Mouse (Mus musculus): ENCODE results near the gene Pkp3. TPM values are rescaled to one million over a fixed set of nuclear protein-coding genes. Genes with fewer than 3 reads are reported as not detected.

Pkp3 gene
- not detected for polyA plus RNA-seq (2014; fragmentation: Illumina TruSeq; extraction: RNeasy Lipid Tissue Mini Kit (QIAGEN cat#74804); ENCODE audit: low read depth, low replicate concordance)

GRCm38 (mm10) chr7:141077841-141078240 lies at the start of gene Pkp3:
Gene Pkp3 (plus strand): TSS chr7:141078218.

GRCm38 (mm10) chr7:141028831-141029230 lies 49.2 kb upstream of the Pkp3 start, which contains the start of gene Gm17387:
Gene Gm17387 (plus strand): TSS chr7:141029131.

GRCm38 (mm10) chr7:141060426-141061242 lies 17.4 kb upstream of the Pkp3 start, which contains the start of gene B4galnt4:
Gene B4galnt4 (plus strand): TSS chr7:141061104.

GRCm38 (mm10) chr7:141099911-141100691 lies 22.1 kb downstream of the Pkp3 start, which contains the start of gene Sigirr:
Gene Sigirr (minus strand): TSS chr7:141100572.

GRCm38 (mm10) chr7:141117636-141118035 lies 39.6 kb downstream of the Pkp3 start, which contains the start of gene Ano9:
Gene Ano9 (minus strand): TSS chr7:141117806.

GRCm38 (mm10) chr7:141122245-141122644 lies 44.2 kb downstream of the Pkp3 start, which contains the start of gene Ptdss2:
Gene Ptdss2 (plus strand): TSS chr7:141122382.

Other genes starting within 250 kb of the Pkp3 start
- not detected for gene Urah, start 243.2 kb upstream of the Pkp3 start, polyA plus RNA-seq (2014; fragmentation: Illumina TruSeq; extraction: RNeasy Lipid Tissue Mini Kit (QIAGEN cat#74804); ENCODE audit: low read depth, low replicate concordance)
- gene Scgb1c1, start 232.7 kb upstream of the Pkp3 start, polyA plus RNA-seq (2014; fragmentation: Illumina TruSeq; extraction: RNeasy Lipid Tissue Mini Kit (QIAGEN cat#74804); ENCODE audit: low read depth, low replicate concordance) = not detected
- not detected for gene Odf3, start 230.4 kb upstream of the Pkp3 start, polyA plus RNA-seq (2014; fragmentation: Illumina TruSeq; extraction: RNeasy Lipid Tissue Mini Kit (QIAGEN cat#74804); ENCODE audit: low read depth, low replicate concordance)
- not detected for gene Gm45785, start 221.9 kb upstream of the Pkp3 start, polyA plus RNA-seq (2014; fragmentation: Illumina TruSeq; extraction: RNeasy Lipid Tissue Mini Kit (QIAGEN cat#74804); ENCODE audit: low read depth, low replicate concordance)
- 6.5 TPM for gene Ric8a, start 221.3 kb upstream of the Pkp3 start, polyA plus RNA-seq (2014; fragmentation: Illumina TruSeq; extraction: RNeasy Lipid Tissue Mini Kit (QIAGEN cat#74804); ENCODE audit: low read depth, low replicate concordance)
- gene Bet1l, start 220.6 kb upstream of the Pkp3 start, polyA plus RNA-seq (2014; fragmentation: Illumina TruSeq; extraction: RNeasy Lipid Tissue Mini Kit (QIAGEN cat#74804); ENCODE audit: low read depth, low replicate concordance) = 2.8 TPM
- 154 TPM for gene Psmd13, start 196.2 kb upstream of the Pkp3 start, polyA plus RNA-seq (2014; fragmentation: Illumina TruSeq; extraction: RNeasy Lipid Tissue Mini Kit (QIAGEN cat#74804); ENCODE audit: low read depth, low replicate concordance)
- 2.4 TPM for gene Sirt3, start 195.9 kb upstream of the Pkp3 start, polyA plus RNA-seq (2014; fragmentation: Illumina TruSeq; extraction: RNeasy Lipid Tissue Mini Kit (QIAGEN cat#74804); ENCODE audit: low read depth, low replicate concordance)
- 4.0 TPM for gene Cox8b, start 177.8 kb upstream of the Pkp3 start, polyA plus RNA-seq (2014; fragmentation: Illumina TruSeq; extraction: RNeasy Lipid Tissue Mini Kit (QIAGEN cat#74804); ENCODE audit: low read depth, low replicate concordance)
- 0.35 TPM for gene Nlrp6, start 157.3 kb upstream of the Pkp3 start, polyA plus RNA-seq (2014; fragmentation: Illumina TruSeq; extraction: RNeasy Lipid Tissue Mini Kit (QIAGEN cat#74804); ENCODE audit: low read depth, low replicate concordance)
- 2.7 TPM for gene Pgghg, start 136.8 kb upstream of the Pkp3 start, polyA plus RNA-seq (2014; fragmentation: Illumina TruSeq; extraction: RNeasy Lipid Tissue Mini Kit (QIAGEN cat#74804); ENCODE audit: low read depth, low replicate concordance)
- gene Ifitm5, start 127.9 kb upstream of the Pkp3 start, polyA plus RNA-seq (2014; fragmentation: Illumina TruSeq; extraction: RNeasy Lipid Tissue Mini Kit (QIAGEN cat#74804); ENCODE audit: low read depth, low replicate concordance) = not detected
- not detected for gene Gm45717, start 122.3 kb upstream of the Pkp3 start, polyA plus RNA-seq (2014; fragmentation: Illumina TruSeq; extraction: RNeasy Lipid Tissue Mini Kit (QIAGEN cat#74804); ENCODE audit: low read depth, low replicate concordance)
- gene Ifitm2, start 122.2 kb upstream of the Pkp3 start, polyA plus RNA-seq (2014; fragmentation: Illumina TruSeq; extraction: RNeasy Lipid Tissue Mini Kit (QIAGEN cat#74804); ENCODE audit: low read depth, low replicate concordance) = 160 TPM
- gene Ifitm1, start 111.0 kb upstream of the Pkp3 start, polyA plus RNA-seq (2014; fragmentation: Illumina TruSeq; extraction: RNeasy Lipid Tissue Mini Kit (QIAGEN cat#74804); ENCODE audit: low read depth, low replicate concordance) = 1.6 TPM
- gene Ifitm3, start 67.4 kb upstream of the Pkp3 start, polyA plus RNA-seq (2014; fragmentation: Illumina TruSeq; extraction: RNeasy Lipid Tissue Mini Kit (QIAGEN cat#74804); ENCODE audit: low read depth, low replicate concordance) = 14.5 TPM
- not detected for gene Ifitm6, start 60.3 kb upstream of the Pkp3 start, polyA plus RNA-seq (2014; fragmentation: Illumina TruSeq; extraction: RNeasy Lipid Tissue Mini Kit (QIAGEN cat#74804); ENCODE audit: low read depth, low replicate concordance)
- not detected for gene Gm17387, start 49.1 kb upstream of the Pkp3 start, polyA plus RNA-seq (2014; fragmentation: Illumina TruSeq; extraction: RNeasy Lipid Tissue Mini Kit (QIAGEN cat#74804); ENCODE audit: low read depth, low replicate concordance)
- gene B4galnt4, start 17.1 kb upstream of the Pkp3 start, polyA plus RNA-seq (2014; fragmentation: Illumina TruSeq; extraction: RNeasy Lipid Tissue Mini Kit (QIAGEN cat#74804); ENCODE audit: low read depth, low replicate concordance) = not detected
- gene Sigirr, start 22.4 kb downstream of the Pkp3 start, polyA plus RNA-seq (2014; fragmentation: Illumina TruSeq; extraction: RNeasy Lipid Tissue Mini Kit (QIAGEN cat#74804); ENCODE audit: low read depth, low replicate concordance) = not detected
- not detected for gene Ano9, start 39.6 kb downstream of the Pkp3 start, polyA plus RNA-seq (2014; fragmentation: Illumina TruSeq; extraction: RNeasy Lipid Tissue Mini Kit (QIAGEN cat#74804); ENCODE audit: low read depth, low replicate concordance)
- gene Ptdss2, start 44.2 kb downstream of the Pkp3 start, polyA plus RNA-seq (2014; fragmentation: Illumina TruSeq; extraction: RNeasy Lipid Tissue Mini Kit (QIAGEN cat#74804); ENCODE audit: low read depth, low replicate concordance) = 20.6 TPM
- 5.4 TPM for gene Rnh1, start 94.6 kb downstream of the Pkp3 start, polyA plus RNA-seq (2014; fragmentation: Illumina TruSeq; extraction: RNeasy Lipid Tissue Mini Kit (QIAGEN cat#74804); ENCODE audit: low read depth, low replicate concordance)
- 8.7 TPM for gene Hras, start 115.8 kb downstream of the Pkp3 start, polyA plus RNA-seq (2014; fragmentation: Illumina TruSeq; extraction: RNeasy Lipid Tissue Mini Kit (QIAGEN cat#74804); ENCODE audit: low read depth, low replicate concordance)
- 0.58 TPM for gene Lrrc56, start 115.9 kb downstream of the Pkp3 start, polyA plus RNA-seq (2014; fragmentation: Illumina TruSeq; extraction: RNeasy Lipid Tissue Mini Kit (QIAGEN cat#74804); ENCODE audit: low read depth, low replicate concordance)
- not detected for gene Lmntd2, start 135.9 kb downstream of the Pkp3 start, polyA plus RNA-seq (2014; fragmentation: Illumina TruSeq; extraction: RNeasy Lipid Tissue Mini Kit (QIAGEN cat#74804); ENCODE audit: low read depth, low replicate concordance)
- 0.64 TPM for gene Rassf7, start 137.6 kb downstream of the Pkp3 start, polyA plus RNA-seq (2014; fragmentation: Illumina TruSeq; extraction: RNeasy Lipid Tissue Mini Kit (QIAGEN cat#74804); ENCODE audit: low read depth, low replicate concordance)
- 17.6 TPM for gene Phrf1, start 150.6 kb downstream of the Pkp3 start, polyA plus RNA-seq (2014; fragmentation: Illumina TruSeq; extraction: RNeasy Lipid Tissue Mini Kit (QIAGEN cat#74804); ENCODE audit: low read depth, low replicate concordance)
- 19.8 TPM for gene Irf7, start 188.3 kb downstream of the Pkp3 start, polyA plus RNA-seq (2014; fragmentation: Illumina TruSeq; extraction: RNeasy Lipid Tissue Mini Kit (QIAGEN cat#74804); ENCODE audit: low read depth, low replicate concordance)
- 1.3 TPM for gene Cdhr5, start 198.6 kb downstream of the Pkp3 start, polyA plus RNA-seq (2014; fragmentation: Illumina TruSeq; extraction: RNeasy Lipid Tissue Mini Kit (QIAGEN cat#74804); ENCODE audit: low read depth, low replicate concordance)
- gene Sct, start 200.9 kb downstream of the Pkp3 start, polyA plus RNA-seq (2014; fragmentation: Illumina TruSeq; extraction: RNeasy Lipid Tissue Mini Kit (QIAGEN cat#74804); ENCODE audit: low read depth, low replicate concordance) = not detected
- not detected for gene Drd4, start 213.8 kb downstream of the Pkp3 start, polyA plus RNA-seq (2014; fragmentation: Illumina TruSeq; extraction: RNeasy Lipid Tissue Mini Kit (QIAGEN cat#74804); ENCODE audit: low read depth, low replicate concordance)
- 0.93 TPM for gene Deaf1, start 249.5 kb downstream of the Pkp3 start, polyA plus RNA-seq (2014; fragmentation: Illumina TruSeq; extraction: RNeasy Lipid Tissue Mini Kit (QIAGEN cat#74804); ENCODE audit: low read depth, low replicate concordance)
- 18.5 TPM for gene Tmem80, start 249.5 kb downstream of the Pkp3 start, polyA plus RNA-seq (2014; fragmentation: Illumina TruSeq; extraction: RNeasy Lipid Tissue Mini Kit (QIAGEN cat#74804); ENCODE audit: low read depth, low replicate concordance)